Mouse (Mus musculus): Measurements from ENCODE around the gene Lmod2.

DNA sequence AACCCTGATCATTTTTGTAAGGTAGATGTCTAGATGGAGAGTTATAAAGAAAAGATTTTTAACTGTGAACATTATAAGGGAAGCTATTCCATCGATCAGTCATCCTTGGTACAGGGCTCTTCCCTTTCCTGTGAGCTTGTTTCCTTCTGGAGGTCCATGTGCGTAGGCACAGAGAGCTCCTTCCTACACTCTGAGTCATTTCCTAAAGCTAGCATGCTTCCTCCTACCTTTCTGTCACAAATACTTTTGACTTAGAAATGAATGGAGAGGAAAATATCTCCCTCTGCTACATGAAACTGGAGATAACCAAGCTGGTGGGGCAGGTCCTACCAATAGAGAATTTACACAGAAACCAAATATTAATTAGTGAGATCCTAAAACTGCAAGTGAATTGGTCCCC is 47.8 kb upstream of the Lmod2 start:
- TF ChIP-seq CTCF (IDR thresholded peaks at IDR 0.05) (no peak), EP300 (IDR thresholded peaks at IDR 0.05) (no peak)

Data from lung, postnatal 0 days (tissue).